Mouse (Mus musculus) limb, embryonic 10.5 days (tissue): ENCODE data around the gene Ptpn6. TPM values are rescaled to one million over a fixed set of nuclear protein-coding genes. Genes with fewer than 3 reads are reported as not detected.

Experiments used
- DNase-seq: peaks from one replicate; pipeline ENCODE4 v3.0.0-alpha.2; 2017; ENCODE audit warnings: low spot score
- H3K27ac ChIP-seq: fragments of 300-500 bp; sonication (generic); 2 replicates; pipeline ENCODE4 v1.5.1; 2016; ENCODE audit warnings: mild to moderate bottlenecking
- H3K27me3 ChIP-seq: fragments of 300-500 bp; sonication (generic); 2 replicates; pipeline ENCODE4 v1.6.1; 2016; ENCODE audit warnings: low read depth, mild to moderate bottlenecking; ENCODE audit not compliant: poor library complexity, severe bottlenecking
- H3K36me3 ChIP-seq: fragments of 300-500 bp; sonication (generic); 2 replicates; pipeline ENCODE4 v1.6.1; 2016; ENCODE audit warnings: mild to moderate bottlenecking, moderate library complexity
- H3K4me1 ChIP-seq: fragments of 300-500 bp; sonication (generic); 2 replicates; pipeline ENCODE4 v1.6.1; 2016
- H3K4me3 ChIP-seq: fragments of 300-500 bp; sonication (generic); 2 replicates; pipeline ENCODE4 v1.5.1; 2016; ENCODE audit warnings: mild to moderate bottlenecking, moderate library complexity
- H3K9me3 ChIP-seq: fragments of 300-500 bp; sonication (generic); replicated peaks from 2 replicates; pipeline ENCODE4 v1.6.1; 2016; ENCODE audit warnings: mild to moderate bottlenecking
- WGBS: fragments of 180-500 bp; shearing (Covaris S2); methylation state at CpG from one replicate; pipeline ENCODE4 v1.1.7; 2016; 5-methylcytosine and 5-hydroxymethylcytosine counted together
- polyA plus RNA-seq: library from polyadenylated mRNA; unstranded; fragments of >200 nt; fragmentation: Nextera tagmentation; extraction: Ambion mirVana; gene quantifications from 2 replicates; pipeline ENCODE4 v1.2.1, GENCODE M21; 2016

Ptpn6 gene
- 6.2 and 7.6 TPM in 2 replicates for polyA plus RNA-seq

DNA sequence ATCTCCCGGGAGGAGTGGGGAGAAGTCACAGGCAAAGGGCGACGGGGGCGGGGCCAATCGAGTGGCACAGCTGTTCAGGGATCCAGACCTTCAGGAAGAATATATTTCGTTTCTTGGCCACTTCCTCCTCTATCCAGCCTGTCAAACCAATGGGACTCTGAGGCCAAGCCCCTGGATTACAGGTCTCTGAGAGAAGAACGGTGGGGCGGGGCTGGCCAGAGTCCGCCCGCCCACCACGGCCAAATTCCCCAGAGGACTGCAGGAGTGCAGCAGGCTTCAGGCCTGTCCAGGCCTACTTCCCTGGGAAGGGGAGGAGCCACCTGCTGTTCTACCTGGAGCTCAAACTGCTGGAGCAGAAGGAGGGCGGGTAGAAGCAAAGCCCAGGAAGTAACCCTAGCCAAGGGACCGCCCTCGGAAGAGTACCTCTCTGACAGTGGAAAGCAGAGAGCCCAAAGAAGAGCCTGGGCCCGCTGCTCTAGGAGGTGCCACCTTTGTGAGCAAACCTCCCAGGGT is at the start of gene Ptpn6:
Gene Ptpn6 (minus strand): TSS at position 204 of the 513 bp plus-strand sequence.
- peaks cover 37% of the 10 kb centered on the region for H3K4me1 ChIP-seq
- no peaks in the 10 kb centered on the region for H3K9me3 ChIP-seq
- H3K27me3 ChIP-seq, result no peaks in the 10 kb centered on the region
- peak within 1 kb of the TSS; percentile 98; the same call in 1 of the 2 replicates for H3K27ac ChIP-seq
- DNase-seq, result no peak
- H3K36me3 ChIP-seq, result peaks cover 24% of the 10 kb centered on the region
- 28% methylated on average over 15 of the region's 15 CpGs for WGBS
- H3K4me3 ChIP-seq, result 0 out of 2 replicates have a peak within 1 kb of the TSS, but pooled peaks have one; percentile 8

DNA sequence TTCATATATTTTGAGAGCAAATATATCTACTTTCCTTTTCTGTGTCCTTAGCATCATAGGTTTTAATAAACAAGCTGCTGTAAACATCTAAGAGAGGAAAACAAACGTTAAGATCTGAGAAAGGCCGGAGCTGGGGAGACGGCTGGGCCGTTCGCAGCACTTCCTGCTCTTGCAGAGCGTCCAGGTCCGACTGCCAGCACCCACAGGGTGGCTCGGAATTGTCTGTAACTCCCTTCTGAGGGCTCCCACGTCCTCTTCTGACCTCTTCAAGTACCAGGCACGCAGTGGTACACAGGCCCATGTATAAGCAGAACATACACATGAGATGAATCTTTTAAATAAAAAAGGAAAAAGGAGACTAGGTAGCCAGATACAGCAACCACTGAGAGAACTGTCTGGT is 49.2 kb upstream of the Ptpn6 start:
- Histone ChIP-seq H3K4me3 (no peak overlapping the region), H3K9me3 (no peaks in the 10 kb centered on the region), H3K4me1 (peaks cover 2% of the 10 kb centered on the region), H3K27me3 (no peaks in the 10 kb centered on the region), H3K36me3 (peaks cover 3% of the 10 kb centered on the region; the same call in 1 of the 2 replicates), H3K27ac (no peak overlapping the region)
- WGBS, result 78% methylated on average over 10 of the region's 10 CpGs
- no peak for DNase-seq

DNA sequence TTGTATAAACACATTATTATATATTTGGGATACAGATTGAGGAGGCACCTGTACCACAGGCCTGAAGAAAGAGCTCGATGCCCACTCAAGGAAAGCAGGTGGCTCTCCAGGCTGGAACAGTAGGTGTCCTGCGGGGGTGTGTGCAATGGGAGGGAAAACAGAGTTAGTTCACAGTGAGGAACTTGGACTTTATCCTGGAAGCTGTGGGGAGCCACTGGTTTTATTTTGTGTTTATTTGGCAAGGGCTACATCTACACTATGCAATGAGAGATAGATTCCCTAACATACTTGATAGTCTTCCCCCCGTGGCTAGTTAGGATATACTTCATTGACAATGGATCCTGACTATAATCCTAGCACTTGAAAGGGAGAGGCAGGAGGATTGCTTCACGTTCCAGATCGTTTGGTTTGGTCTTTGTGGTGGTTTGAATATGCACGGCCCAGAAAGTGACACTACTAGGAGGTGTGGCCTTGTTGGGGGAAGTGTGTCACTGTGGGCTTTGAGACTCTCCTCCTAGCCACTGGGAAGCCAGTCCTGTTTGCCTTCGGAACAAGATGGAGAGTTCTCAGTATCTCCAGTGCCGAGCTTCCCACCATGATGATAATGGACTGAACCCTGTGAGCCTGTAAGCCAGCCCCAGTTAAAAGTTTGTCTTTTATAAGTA is 48.4 kb upstream of the Ptpn6 start:
- DNase-seq, result no peak
- H3K36me3 ChIP-seq, result no peaks in the 10 kb centered on the region
- H3K27ac ChIP-seq, result no peak overlapping the region
- WGBS, result 63% methylated on average over 8 of the region's 8 CpGs
- no peak overlapping the region for H3K4me3 ChIP-seq
- no peaks in the 10 kb centered on the region for H3K27me3 ChIP-seq
- H3K4me1 ChIP-seq, result peaks cover 7% of the 10 kb centered on the region
- H3K9me3 ChIP-seq, result no peaks in the 10 kb centered on the region

DNA sequence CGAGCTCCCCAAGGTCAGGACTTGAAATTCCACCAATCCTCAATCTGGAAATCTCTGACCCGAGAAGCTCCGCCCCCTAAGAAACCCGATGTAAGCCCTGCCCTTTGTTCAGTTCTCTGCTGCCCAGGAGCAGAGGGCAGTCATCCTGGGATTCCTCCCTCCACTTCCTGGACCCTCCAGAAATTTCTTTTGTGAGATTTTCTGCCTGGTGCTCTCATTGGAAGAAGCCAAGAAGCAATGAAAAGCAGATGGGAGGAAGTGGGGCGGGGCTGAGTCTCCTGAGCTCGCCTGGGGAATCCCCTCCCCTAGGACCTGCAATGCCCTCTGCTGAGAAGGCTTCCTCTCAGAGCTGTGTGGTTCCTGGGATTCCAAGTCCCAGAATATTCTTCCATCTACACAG is 43.9 kb upstream of the Ptpn6 start:
- H3K27ac ChIP-seq, result peak overlapping the region; percentile 73
- H3K36me3 ChIP-seq, result no peaks in the 10 kb centered on the region
- whole genome bisulfite sequencing, result 19% methylated on average over 6 of the region's 6 CpGs
- peak overlapping the region; percentile 26 for H3K4me3 ChIP-seq
- no peaks in the 10 kb centered on the region for H3K9me3 ChIP-seq
- peaks cover 18% of the 10 kb centered on the region for H3K4me1 ChIP-seq
- peaks cover 21% of the 10 kb centered on the region for H3K27me3 ChIP-seq
- peak; percentile 75 for DNase-seq

DNA sequence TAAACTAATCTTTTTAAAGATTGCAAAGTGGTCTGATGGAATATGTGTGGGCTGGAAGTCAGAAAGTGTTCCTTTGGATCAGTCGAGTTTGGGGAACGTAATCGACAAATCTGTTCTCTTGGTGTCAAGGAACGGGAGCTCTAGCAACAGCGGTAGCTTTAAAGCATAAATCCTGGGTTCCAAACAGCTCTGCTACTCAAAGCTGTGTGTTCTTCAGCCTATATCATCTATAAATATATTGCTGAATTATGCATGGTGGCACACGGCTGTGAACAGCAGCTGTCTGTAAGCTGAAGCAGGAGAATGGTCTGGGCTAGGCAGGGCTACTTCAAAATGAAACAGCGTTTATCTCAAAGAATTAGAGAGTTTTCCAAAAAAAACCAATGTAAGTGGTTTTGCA is 42.4 kb upstream of the Ptpn6 start:
- H3K27me3 ChIP-seq, result peaks cover 23% of the 10 kb centered on the region
- 91% methylated on average over 7 of the region's 7 CpGs for WGBS
- no peaks in the 10 kb centered on the region for H3K36me3 ChIP-seq
- no peaks in the 10 kb centered on the region for H3K9me3 ChIP-seq
- peaks cover 18% of the 10 kb centered on the region for H3K4me1 ChIP-seq
- DNase-seq, result no peak
- no peak overlapping the region for H3K4me3 ChIP-seq
- no peak overlapping the region for H3K27ac ChIP-seq

DNA sequence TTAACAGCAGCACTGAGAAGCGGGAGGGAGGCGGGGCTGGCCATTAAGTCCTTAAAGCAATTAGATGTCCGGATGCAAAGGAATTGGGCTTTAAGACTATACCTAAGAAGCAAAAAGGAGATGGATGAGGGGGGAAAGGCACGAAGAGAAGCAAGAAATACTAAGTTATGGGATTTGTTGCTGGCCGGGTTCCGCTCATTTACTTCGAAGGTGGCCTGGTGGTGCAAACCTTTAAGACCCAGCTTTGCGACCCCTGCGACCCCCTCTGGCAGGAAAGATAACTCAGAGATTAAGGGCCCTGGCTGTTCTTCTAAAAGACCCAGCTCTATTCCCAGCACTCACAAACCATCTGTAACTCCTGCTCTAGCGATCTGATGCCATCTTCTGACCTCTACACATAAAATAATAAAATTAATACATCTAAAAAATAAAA is 41.5 kb upstream of the Ptpn6 start:
- Histone ChIP-seq H3K27ac (peak overlapping the region; percentile 50), H3K27me3 (peaks cover 23% of the 10 kb centered on the region), H3K4me1 (peaks cover 18% of the 10 kb centered on the region), H3K4me3 (peak overlapping the region; percentile 51), H3K36me3 (no peaks in the 10 kb centered on the region), H3K9me3 (no peaks in the 10 kb centered on the region)
- DNase-seq, result peak; percentile 59
- WGBS, result 4% methylated on average over 10 of the region's 10 CpGs

DNA sequence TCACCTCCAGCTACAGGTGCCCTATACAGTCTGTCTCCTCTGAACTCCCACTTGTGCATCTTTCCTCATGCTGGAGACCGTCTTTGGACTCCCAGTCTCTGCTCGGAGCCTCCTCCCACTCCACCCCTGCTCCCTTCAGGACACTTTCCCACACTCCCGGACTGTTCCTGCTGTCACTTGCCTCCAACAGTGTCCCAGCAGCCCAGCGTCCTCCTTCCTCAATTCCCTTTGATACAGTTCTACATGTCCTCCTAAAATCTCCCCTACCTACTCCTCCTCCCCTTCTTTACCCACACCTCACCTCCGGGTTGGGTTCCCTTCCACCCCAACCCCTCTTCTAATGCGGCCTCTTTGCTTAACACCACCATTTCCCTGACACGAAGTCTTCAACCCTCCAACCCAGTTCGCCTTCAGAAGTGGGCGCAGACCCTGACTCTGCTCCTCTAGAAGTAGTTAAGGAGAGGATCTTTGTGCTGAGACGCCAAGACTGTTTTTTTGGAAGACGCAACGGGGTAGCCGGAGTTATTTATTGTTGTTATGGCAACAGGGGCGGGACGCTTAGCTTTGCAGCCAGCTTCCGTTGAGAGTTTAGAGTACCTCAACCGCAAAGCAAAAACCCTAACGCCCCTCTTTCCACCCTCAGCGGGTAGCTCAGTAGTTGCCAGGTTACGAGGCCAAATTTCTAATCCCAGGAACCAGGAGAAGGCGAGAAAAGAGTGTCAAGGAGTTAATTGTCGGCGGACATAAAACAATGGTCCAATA is 40.9 kb upstream of the Ptpn6 start, which contains the start of gene Lrrc23:
Gene Lrrc23 (minus strand): TSS at position 506 of the 762 bp plus-strand sequence.
- Histone ChIP-seq H3K9me3 (no peaks in the 10 kb centered on the region), H3K27me3 (peaks cover 23% of the 10 kb centered on the region), H3K4me1 (peaks cover 18% of the 10 kb centered on the region), H3K27ac (peak within 1 kb of the TSS; percentile 50), H3K36me3 (no peaks in the 10 kb centered on the region), H3K4me3 (peak within 1 kb of the TSS; percentile 51)
- DNase-seq, result peak; percentile 67
- 4% methylated on average over 23 of the region's 23 CpGs for WGBS

DNA sequence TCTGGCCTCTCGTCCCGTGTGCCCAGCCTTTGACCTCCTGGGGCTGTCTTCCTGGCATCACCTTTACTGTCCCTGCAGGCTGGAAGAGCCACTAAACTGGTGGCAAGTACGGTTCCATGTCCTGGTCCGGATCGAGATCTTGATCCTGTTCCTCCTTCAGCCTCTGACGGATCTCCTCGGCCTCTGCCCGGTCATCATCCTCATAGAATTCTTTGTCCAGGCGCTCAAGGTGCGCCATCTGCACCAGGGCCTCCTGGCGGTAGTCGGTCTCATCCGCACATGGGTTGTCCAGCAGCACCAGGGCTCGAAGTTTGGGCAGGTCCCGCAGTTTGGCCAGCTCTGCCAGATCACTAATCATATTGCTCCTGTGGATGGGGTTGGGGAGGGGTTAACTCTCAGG is 32.0 kb upstream of the Ptpn6 start:
- Histone ChIP-seq H3K27ac (no peak overlapping the region), H3K36me3 (no peaks in the 10 kb centered on the region), H3K27me3 (peaks cover 69% of the 10 kb centered on the region), H3K4me3 (no peak overlapping the region), H3K9me3 (no peaks in the 10 kb centered on the region), H3K4me1 (peaks cover 27% of the 10 kb centered on the region)
- no peak for DNase-seq
- 83% methylated on average over 15 of the region's 15 CpGs for WGBS

DNA sequence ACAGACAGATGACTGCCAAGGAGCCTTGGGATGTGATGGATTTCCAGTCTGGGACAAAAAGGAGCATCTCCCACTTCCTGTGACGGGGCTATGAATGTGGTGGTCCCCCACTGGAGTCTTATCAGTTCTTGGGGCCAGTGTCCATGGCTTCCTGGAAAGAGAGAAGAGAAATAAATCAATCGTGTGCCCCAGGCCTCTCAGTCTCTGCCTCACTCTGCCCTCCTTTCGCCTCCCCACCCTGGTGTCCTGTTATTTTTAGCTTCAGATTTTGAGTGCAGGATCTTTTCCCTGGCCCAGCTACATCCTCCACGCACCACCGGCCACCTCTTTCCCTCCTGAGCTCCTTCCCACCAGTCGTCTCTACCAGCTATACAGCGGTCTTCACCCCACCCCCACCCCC is 31.5 kb upstream of the Ptpn6 start:
- Histone ChIP-seq H3K9me3 (no peaks in the 10 kb centered on the region), H3K4me1 (peaks cover 27% of the 10 kb centered on the region), H3K4me3 (peak overlapping the region; percentile 65), H3K36me3 (no peaks in the 10 kb centered on the region), H3K27me3 (peaks cover 69% of the 10 kb centered on the region), H3K27ac (peak overlapping the region; percentile 76; the same call in 1 of the 2 replicates)
- DNase-seq, result no peak
- 54% methylated on average over 7 of the region's 7 CpGs for WGBS

DNA sequence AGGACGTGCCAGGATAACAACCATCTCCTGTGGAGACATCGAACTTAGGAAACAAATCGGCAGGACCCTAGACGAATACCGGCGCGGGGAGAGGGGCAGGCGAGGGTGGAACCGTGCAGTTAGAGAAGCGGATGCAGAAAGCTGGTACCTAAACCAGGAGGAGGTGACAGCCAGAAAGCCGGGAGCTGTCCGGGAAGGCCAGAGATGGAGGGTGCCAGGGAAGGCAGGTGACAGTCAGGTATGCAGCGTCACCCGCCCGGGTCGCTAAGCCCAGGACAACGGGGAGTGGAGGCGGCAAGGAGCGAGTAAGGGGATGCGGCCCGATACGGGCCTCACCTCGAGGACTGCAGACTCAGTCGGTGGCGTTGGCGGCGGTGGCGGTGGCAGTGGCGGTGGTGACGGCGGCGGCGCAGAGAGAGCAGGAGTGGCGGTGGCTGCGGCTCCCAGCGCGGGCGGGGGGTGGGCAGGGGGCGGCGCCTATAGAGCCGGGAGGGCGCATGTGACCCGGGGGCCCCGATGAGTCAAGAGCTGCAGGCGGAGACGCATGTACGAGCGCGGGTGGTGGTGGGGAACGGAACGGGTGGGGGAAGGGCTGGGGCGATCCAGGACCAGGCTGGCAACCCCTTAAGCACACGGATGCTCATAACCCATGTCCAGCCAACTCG is 30.7 kb upstream of the Ptpn6 start, which contains the start of gene Eno2:
Gene Eno2 (minus strand): TSS at position 573 of the 665 bp plus-strand sequence.
- Histone ChIP-seq H3K27ac (peak within 1 kb of the TSS; percentile 76), H3K4me3 (peak within 1 kb of the TSS; percentile 65), H3K4me1 (peaks cover 27% of the 10 kb centered on the region), H3K36me3 (no peaks in the 10 kb centered on the region), H3K9me3 (no peaks in the 10 kb centered on the region), H3K27me3 (peaks cover 69% of the 10 kb centered on the region)
- 1% methylated on average over 54 of the region's 54 CpGs for WGBS
- peak; percentile 75 for DNase-seq

DNA sequence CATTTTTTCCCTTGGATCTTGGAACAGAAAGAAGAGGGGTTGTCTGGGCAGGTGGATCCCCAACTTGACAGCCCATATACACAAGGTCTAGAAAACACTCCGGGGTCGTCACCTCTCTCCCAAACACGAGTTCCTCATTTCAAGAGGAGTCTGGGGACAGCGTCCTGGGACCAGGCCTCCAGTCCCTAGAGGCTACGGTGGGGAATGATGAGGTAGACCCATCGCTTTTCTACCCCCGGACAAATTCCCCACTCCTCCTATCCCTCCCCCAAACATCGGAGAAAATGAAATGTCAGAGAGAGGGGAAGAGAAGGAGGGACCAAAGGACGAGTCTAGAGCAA is 30.2 kb upstream of the Ptpn6 start:
- no peak overlapping the region; the same call in 1 of the 2 replicates for H3K27ac ChIP-seq
- H3K27me3 ChIP-seq, result peaks cover 69% of the 10 kb centered on the region

DNA sequence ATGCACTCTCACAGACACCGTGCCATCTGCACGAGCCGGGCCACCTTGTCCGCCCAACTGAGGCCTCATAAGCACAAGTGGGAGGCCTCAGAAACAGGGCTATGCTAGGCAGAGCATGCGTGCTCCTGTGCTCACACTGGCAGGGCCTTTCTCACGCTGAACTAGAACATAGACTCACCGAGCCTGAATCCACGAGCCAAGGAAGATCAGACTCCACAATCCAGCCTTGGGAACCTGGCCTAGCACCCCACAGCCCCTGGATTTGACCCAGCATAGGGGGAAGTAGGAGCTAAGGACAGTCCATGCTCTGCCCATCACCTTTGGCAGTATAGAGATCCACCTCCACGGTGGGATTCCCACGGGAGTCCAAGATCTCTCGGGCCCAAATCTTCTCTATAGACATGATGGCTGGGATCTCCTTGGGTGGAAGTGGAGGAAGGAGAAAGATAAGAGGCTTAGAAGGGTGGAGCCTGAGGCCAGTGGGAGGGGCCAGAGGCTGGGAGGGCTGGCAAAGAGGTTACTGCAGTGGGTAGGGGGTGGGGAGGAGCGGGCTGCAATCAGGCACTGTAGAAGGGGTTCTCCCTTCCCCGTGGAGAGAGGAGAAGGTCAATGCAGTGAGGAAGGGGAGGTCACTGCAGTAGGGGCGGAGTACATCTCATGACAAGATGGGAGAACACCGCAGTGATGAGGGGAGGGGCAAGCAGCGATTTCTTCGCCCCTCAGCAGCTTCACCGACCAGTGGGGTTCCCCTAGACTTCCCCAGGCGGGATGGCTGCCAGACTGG is 29.6 kb upstream of the Ptpn6 start:
- H3K4me3 ChIP-seq, result peak overlapping the region; percentile 65
- H3K4me1 ChIP-seq, result peaks cover 31% of the 10 kb centered on the region
- DNase-seq, result no peak
- H3K9me3 ChIP-seq, result no peaks in the 10 kb centered on the region
- no peak overlapping the region for H3K27ac ChIP-seq
- WGBS, result 25% methylated on average over 19 of the region's 19 CpGs
- H3K36me3 ChIP-seq, result no peaks in the 10 kb centered on the region
- peaks cover 69% of the 10 kb centered on the region for H3K27me3 ChIP-seq

More for the DNA sequence above, 30.2 kb upstream of the Ptpn6 start:
- Histone ChIP-seq H3K9me3 (no peaks in the 10 kb centered on the region), H3K4me3 (peak overlapping the region; percentile 65), H3K36me3 (no peaks in the 10 kb centered on the region), H3K4me1 (peaks cover 29% of the 10 kb centered on the region)
- 4% methylated on average over 9 of the region's 9 CpGs for WGBS
- DNase-seq, result no peak
